Mouse (Mus musculus) thymus, postnatal 25 days (tissue): ENCODE measurements around the gene Mymk.

ENCODE experiments used
- DNase-seq: peaks from one replicate; pipeline ENCODE4 v3.0.0; 2022

The Mymk gene

DNA sequence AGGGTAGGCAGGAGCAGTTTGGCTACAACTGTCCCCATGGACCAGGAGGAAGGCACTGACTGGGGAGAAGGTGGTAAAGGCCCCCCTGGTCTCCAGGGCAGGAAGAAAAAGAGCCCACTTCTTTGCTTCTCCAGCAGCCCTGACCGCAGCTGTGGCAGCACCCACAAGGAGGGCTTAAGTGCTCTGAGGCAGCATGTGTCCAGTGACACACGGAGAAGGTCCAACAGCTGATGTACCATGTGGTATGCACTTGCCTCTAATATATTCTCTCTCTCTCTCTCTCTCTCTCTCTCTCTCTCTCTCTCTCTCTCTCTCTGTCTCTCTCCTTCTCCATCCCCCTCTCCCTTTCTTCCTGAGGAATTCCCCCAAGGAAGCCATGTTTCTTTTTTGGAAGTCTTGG, at the start of gene Mymk:
Gene Mymk, minus strand, starts transcription at position 202 of the 400 bp plus-strand sequence.
- no peak for DNase-seq

DNA sequence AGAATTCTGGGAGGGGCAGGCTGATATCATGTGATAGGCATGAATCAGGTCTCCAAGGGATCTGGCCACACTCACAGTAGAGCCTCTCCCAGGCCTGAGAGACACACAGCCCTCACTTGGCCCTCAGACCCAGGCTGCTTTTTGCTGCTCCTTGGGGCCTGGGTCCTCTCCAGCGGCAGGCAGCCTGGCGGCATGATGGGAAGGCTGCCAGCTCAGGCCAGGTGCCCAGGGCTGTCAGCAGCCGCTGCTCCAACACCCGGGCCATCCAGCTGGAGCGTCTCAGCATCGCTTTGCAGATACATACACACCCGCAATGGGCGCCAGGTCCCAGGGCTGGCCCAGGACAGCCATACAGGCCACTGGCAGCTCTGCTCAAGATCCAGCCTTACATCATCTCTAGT, 48.3 kb upstream of the Mymk start:
- no peak for DNase-seq

DNA sequence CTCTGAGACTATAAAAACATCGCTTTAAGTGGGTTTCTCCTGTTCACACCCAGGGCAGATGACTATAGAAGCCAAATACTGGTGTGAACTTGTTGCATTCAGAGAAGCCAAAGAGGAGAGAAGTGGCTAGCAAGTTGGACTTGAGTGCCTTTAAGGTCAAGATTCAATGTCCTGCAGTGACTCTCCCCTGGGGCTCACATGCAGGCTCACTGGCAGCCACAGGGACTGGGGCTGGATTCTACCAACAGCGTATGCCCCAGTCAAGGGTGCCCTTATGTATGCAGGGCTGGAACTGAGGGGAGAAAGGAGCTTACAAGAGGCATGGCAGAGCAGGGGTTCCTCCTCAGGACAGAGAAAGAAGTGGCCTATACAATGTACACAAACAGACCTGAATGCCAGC, 47.8 kb upstream of the Mymk start:
- DNase-seq: no peak

DNA sequence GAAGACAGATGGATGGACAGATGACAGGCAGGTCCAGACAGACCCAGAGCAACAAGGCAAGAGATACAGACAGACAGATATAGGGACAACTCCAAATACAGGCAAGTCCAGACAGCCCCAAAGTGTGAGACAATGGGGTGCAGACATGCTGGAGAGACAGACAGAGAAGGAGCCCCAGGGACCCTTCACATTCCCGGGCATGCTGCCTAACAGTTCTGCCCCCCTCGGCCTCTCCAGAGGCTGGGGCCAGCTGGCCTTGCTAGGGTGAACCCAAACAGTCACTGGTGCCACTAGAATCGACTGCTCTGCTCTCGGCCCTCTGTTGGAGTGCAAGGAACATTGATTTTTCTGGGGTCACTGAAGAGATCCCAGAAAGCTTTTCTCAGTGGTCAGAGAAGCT, 46.5 kb upstream of the Mymk start:
- DNase-seq: no peak

DNA sequence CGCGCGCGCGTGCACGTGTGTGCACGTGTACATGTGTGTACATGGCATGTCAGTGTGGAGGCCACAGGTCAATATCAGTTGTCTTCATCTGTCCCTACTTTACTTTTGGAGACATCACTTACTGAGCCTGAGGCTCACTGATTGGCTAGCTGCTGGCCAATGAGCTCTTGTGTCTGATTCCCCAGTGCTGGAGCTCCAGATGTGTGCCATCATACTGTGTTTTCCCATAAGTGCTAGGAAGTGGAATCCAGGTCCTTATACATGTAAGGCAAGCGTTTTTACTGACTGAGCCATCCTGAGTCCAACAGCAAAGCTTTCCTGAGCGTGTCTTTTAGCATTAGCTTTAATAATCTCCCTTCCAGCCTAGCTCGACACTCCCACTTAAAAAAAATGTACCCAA, 42.2 kb upstream of the Mymk start:
- DNase-seq: no peak

DNA sequence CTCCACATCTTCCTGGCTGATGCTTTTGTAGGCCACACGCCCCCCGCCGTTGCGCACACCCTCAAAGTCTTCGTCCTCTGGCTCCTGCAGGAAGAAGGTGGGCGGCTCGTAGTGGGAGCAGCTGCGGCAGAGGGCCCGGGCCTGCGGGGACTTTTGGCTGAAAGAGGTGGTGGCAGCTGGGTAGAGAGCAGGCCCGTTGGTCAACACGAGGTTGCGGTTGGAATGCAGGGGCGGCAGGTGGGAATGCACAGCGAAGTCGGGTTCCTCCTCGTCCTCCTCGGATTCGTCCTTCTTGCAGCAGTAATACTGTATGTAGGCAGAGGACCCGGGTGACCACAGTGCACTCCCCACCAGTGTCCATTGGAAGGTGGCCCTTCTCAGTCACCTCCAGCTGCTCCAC, 40.6 kb upstream of the Mymk start:
- DNase-seq: no peak

DNA sequence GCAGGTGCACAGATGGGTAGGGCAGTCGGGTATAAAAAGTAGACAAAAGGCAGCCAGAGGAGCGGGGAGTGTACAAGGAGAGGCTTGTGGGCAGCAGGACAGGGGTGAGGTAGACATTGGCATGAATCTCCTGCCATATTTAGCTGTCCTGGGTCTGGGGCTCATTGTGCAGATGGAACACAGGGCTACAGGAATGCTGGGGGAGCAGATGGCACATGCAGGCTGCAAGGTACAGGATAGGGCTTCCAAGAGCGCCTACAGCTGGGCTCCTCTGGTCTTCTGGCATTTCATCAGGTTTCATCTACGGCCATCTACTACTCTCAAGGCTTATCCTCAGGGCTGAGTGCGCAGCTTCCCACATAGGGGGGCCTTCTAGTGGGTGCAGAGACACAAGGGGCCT, 37.1 kb upstream of the Mymk start:
- no peak for DNase-seq

DNA sequence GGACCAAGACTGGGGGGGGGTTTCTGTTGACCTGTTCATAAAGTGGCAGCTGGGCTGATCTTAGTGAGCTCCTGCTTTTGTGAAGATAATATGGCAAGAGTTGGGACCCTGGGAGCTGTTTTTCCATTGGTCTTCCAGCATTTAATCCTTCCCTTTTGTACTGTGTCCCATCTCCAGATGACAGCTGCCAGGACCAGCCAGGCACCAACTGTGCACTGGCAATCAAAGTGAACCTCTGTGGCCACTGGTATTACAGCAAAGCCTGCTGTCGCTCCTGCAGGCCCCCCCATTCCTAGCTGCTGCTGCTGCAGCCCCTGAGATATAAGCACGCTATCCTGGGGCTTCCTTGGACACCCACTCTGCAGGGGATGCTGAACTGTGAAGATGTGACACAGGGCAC, 36.2 kb upstream of the Mymk start:
- DNase-seq: no peak

DNA sequence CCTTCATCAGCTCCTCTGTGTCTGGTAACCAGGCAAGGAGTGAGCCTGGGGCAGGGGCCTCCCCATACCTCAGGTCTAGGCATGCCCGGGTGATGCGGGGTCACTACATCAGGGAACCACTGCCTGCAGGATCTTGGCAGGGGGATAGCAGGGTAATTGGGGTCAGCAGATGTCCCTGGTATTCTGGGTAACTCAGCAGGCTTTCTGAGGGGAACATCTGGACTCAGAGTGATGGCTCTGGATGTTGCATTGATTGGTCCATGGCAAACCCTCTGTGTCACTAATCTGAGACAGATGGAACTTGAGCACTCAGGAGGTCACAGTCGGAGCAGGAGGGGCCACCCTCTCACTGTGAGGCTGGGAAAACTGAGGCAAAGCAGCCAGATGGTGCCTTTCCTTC, 34.8 kb upstream of the Mymk start:
- DNase-seq: no peak

DNA sequence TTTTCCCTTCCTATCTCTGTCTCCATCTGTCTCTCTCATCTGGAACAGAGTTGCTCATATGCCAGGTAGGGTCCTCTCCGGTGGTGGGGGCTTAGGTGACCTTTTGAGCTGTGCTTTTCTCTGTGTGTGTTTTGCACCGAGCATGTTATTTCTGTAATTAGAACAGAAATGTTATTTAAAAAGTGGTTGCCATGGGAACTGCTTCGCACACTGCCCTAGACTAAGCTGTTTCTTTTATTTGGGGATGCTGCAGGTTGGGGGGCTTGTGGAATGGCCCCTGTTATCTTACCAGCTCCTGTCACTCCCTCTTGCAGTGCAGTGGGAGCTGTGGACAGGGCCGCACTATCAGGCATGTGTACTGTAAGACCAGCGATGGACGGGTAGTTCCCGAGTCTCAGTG, 31.6 kb upstream of the Mymk start:
- DNase-seq: no peak

DNA sequence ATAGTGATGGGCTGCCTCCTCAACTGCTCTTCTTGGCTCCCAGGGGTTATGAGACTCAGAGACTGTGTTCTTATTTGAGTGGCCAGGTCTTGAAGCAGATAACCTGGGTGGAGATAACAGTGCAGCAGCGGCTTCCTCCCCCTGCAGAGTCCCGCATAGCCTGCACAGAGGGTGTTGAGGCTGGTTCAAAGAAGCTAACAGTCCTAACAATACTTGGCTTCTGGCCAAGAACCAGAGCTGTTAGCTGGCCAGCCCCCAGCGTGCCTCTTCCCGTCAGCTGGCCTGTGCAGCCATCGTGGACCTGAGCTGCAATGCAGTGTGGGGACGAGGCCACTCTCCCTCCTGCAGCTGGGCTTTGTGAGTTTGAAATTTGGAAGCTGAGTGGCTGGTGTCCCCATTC, 25.8 kb upstream of the Mymk start:
- DNase-seq: no peak

DNA sequence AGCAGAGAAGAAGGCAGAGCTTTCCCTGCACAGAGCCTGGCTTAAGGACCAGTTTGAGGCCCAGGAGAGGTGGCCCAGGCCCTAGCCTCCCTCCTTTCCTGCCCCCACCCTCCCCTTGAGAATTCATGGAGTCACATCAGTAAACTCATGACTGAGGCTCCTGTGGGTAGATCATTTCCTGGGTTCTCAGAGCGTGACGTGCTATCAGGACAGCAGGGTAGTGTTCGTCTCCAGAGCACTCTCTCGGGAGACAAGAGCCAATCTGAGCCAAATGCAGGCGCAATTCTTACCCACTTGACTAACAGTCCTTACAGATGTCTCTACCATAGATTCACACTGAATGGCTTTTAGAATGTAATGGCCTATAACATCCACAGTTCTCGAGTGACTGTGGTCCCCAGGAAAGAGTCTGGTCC, 25.3 kb upstream of the Mymk start:
- no peak for DNase-seq

DNA sequence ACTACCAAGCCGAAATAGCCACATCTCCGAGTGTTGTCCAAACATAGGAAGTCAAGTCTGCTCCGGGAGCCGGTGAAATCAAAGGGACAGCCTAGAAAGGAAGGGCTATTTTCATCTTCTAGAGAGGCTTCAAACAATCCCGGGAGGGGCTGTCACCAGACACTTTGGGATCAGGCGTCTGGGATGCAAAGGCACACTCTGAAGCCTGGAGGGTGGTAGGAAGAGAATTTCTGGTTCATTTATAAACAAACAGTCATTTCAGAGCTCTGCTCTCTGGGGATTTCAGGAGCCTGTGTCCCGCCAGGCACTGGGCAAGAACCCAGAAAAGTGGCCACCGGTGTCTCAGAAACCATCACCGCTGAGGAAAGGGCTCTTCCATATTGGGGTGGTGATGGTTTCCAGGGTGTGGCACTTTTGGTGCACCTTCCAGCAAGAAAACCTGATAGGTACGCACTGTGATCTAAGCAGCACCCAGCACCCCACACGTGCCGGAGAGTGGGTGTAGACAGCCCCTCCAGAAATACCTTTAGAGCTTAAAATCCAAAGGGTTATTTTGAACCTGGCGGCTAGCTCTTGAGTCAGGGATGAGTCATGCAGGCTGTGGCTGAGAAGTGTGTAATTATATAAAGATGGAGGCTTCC, 24.5 kb upstream of the Mymk start:
- DNase-seq: no peak

DNA sequence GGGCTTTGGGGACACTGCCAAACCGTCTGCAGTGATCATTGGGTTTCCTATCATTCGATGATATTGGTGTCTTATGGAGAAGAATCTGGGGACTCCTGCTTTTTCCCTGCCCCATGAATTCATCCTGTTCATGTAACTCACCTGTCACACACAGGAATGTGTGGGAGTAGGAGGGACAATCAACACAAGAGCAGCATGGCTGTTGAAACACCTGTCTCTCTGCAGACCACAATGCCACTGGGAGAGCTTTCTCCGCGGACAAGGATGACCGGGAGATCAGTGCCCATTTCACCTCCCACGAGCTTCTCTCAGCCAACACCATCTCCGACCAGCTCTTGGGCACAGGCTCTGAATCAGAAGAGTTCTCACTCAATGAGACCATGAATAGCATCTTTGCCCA, 23.2 kb upstream of the Mymk start:
- no peak for DNase-seq

DNA sequence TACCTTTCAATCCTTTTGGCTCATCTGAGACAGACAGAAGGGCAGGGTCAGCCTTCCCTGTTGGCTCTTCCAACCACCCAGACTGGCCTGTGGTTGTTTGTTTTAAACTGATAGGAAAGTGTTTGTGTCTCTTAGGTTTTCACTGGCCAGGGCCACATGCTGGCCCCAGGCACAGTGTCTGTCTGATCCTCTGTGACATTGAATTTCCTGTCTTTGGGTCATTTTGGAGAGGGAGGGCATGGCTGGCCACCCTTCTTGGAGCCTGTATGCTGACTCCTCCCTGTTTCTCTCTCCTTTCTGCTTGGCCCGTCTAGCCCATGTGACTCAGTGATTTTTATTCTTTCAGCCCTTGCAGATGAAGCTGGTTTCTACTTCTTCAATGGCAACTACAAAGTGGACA, 17.3 kb upstream of the Mymk start:
- DNase-seq: no peak

DNA sequence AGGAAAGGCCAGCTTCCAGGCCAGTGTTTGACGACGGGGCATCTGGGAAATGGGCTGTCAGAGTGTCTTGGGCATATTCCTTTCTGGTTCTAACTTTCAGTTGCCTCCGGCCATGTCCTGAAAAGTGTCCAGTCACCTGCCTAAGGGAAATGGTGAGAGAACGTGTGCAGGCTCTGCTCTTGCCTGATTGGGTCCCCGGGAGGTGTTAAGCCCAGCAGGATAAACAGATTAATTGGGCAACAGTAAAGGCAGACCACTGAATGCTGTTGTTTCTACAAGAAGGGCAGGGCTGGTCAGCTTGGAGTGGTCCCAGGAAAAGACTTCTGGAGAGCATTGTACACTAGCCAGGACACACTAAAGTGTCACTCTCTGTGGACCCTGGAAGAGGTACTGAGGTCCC, 16.7 kb upstream of the Mymk start:
- no peak for DNase-seq

DNA sequence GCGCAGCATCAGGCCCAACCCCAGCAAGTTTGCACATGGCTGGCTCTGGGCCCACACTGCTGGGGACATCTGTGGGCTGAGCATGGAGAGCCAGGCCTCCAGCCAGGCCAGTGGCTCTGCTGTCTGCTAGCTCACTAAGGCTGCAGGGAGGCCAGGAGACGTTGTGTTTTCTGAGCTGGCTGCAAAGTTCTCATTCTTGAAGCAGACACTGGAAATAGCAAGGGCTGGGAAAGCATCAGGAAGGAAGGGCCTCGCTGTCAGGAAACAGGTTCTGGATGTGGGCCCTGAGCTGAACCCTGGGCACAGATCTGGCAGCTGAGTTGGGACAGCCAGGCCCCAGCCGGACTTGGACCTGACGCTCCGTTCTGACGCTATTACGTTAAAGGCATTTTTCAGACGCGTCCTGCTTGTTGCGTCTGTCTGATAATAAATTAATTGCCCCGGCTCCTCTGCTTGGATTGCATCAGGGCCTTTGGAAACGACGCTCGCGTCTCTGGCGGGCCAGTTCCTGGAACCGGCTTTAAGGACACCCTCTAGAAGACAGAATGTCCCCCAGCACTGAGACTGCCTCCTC, 16.2 kb upstream of the Mymk start:
- DNase-seq: no peak

DNA sequence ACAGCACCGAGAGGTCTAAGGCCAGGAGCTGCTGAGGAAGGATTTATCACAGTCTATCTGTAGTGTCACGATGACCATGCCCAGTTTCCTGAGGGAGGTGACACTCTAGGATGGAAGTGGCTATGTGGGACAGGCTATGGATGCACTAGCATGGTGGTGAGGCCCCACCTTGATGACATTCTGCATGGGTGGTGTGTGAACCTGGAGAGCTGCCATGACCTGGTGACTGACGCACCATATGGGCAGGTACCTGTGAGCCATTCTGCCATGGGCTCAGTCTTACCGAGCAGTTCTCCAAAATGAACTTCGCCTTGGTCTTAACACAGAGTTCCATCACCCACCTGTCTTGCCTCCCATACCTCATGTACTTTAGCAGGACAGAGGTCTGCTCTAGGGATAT, 15.6 kb upstream of the Mymk start:
- no peak for DNase-seq

DNA sequence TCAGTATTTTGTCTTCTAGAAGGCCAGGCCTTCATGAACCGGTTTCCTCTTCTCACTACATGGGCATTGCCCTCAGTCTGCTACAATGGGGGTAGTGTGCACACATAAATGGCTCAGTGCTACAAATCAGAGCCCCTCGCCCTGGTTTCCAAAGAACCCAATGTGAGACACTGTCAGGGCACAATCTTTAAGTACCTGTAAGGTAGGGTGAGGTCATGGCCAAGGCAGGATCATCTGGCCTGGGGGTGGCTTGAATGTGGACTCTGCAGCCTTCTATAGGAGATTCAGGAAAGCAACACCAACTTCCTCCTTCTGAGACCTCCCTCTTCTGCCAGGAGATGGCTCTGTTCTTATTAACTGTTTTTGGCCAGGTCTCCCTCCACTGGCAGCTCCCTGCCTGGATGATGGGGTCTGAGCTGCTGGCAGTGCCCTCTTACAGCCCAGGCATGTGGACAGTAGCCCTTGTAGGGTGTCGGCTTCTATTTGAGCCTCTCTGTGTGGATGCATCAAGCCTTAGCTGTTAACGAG, 14.6 kb upstream of the Mymk start:
- no peak for DNase-seq

DNA sequence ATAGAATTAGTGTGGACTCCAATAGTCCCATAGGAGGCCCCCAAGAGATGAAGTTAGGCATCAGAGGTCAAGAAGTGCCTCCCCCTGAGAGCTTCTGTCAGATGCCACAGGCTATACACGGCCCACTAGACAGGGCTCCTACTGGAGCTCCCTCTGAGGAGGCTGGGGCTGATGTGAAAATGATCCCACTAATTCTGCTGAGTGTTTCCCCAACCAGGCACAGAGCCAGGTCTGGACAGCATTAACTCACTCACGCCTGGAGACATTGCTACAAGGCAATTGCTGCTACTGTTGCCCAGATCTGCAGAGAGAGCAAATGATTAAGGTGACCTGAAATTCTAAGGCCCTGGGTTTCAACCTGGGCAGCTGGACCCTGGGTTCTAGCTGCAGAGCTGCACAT, 13.8 kb upstream of the Mymk start:
- DNase-seq: no peak

DNA sequence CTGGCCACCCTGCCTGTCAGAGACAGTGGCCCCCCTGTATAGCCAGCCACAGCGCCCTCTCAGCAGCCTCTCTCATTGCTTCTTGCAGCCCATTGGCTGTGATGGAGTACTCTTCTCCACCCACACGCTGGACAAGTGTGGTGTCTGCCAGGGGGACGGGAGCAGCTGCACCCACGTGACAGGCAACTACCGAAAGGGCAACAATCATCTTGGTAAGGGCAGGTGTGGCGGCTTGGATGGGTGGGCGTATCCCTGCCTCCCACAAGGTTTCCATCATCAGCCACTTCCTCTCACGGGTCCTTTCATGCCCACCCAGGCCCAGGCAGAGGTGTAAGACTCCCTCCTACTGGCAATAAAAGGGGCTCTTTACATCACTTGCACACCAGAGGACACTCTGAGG, 13.0 kb upstream of the Mymk start:
- DNase-seq: peak; percentile 62

DNA sequence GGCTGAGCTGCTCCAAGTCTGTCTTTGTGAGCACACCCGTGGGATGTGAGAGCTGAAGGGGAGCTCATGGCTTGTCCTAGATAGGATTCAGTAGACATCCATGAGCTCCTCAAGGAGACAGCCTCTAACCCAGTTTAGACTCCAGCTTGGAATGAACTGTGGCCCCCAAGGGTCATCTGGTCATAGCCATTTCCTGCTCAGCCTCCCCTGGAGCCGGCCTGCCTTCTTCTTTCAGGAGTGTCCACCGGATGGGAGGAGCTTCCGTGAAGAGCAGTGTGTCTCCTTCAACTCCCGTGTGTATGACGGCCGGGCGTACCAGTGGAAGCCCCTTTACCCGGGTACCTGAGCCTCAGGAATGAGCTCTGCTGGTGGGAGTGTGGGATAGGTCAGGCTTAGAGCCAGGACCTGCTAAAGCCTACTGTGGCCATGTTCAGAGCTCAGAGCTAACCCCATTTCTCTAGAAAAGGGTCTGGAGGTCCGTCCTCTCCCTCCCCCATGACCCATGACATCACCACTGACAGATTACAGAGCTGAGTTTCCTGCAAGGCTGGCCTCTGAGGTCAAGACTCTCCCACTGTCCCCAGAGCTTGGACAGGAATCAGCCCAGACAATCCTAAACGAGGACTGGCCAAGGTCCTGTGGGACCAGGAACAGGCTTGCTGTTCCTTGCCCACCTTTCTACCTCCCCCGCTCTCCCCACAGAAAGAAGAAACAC, 11.9 kb upstream of the Mymk start:
- no peak for DNase-seq

DNA sequence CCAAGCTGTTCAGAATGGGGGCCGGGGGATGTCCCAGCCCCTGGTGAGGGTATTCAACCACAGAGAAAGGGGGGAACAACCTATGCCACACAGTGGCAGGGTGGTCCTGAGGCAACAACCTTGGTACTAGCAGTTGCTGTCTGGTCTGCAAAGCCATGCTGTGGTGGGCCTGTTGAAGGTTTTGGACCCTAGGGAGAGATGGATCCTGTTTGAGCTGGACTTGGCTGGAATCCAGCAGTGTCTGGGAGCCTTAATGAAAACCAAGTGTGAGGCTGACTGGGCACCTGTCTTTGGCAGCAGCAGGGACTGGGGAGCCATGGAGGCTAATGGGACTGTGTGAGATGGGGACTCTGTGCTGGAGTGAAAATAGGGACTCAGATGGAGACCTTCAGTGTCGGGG, 7.7 kb upstream of the Mymk start:
- no peak for DNase-seq

DNA sequence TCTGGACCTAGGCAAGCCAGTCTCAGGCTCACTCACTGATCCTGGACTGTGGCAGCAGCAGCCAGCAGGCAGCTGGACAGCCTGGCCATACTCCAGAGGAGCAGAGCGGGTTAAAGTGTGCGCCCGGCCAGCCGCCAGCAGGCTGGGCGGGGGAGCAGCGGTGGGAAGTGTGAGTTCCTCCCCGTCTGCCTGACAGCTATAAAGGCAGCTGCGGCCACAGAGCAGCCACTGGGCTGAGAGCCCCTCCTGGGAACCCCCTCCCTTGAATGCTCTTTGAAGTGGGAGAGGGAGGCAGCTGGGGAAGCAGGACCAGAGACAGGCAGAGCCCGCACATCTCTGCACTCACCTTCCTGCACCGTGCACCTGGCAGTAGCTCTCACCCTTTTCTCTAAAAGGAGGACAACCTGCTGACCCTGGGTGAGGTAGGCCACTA, 7.2 kb upstream of the Mymk start, which contains the start of gene Adamtsl2:
Gene Adamtsl2, plus strand, starts transcription at position 228 of the 433 bp plus-strand sequence.
- DNase-seq: peak; percentile 75
